Mouse (Mus musculus) kidney, adult 2 months (tissue): ENCODE measurements around the gene Tm6sf1.

Source experiments
- CTCF ChIP-seq: fragments of 200-500 bp; conservative IDR thresholded peaks from 2 replicates; pipeline ENCODE4 v1.5.1; 2011; ENCODE audit warnings: low read depth, mild to moderate bottlenecking, control low read depth, low read length, moderate library complexity, mixed read lengths; ENCODE audit not compliant: insufficient read depth, insufficient read length
- POLR2A ChIP-seq: fragments of 200-500 bp; IDR thresholded peaks from one replicate; pipeline ENCODE4 v1.6.1; 2011; ENCODE audit warnings: low read depth, low read length, control low read depth

- TF ChIP-seq POLR2A, result no peak
- TF ChIP-seq CTCF, result no peak
Observed at GRCm38 (mm10) chr7:81921379-81921952, 62.7 kb downstream of the Tm6sf1 start.
